Mouse (Mus musculus): ENCODE data around the gene Swsap1. TPM values are rescaled to one million over a fixed set of nuclear protein-coding genes. Genes with fewer than 3 reads are reported as not detected.

The Swsap1 gene
- 11.2 and 11.3 TPM in 2 replicates for polyA plus RNA-seq (2021; fragmentation: Nextera tagmentation)
- long read RNA-seq, experiment 1, transcript Swsap1-201 (2 exons, 1,838 nt), result major isoform, 25 of 26 reads
- long read RNA-seq, experiment 1, partial matches to known transcripts, result 1 of 26 reads
- long read RNA-seq, experiment 1, other reads (novel, unspliced or antisense), result 0 of 26 reads
- long read RNA-seq, experiment 2, transcript Swsap1-201 (2 exons, 1,838 nt), result major isoform, 10 of 12 reads
- long read RNA-seq, experiment 2, partial matches to known transcripts, result 1 of 12 reads
- long read RNA-seq, experiment 2, other reads (novel, unspliced or antisense), result 1 of 12 reads

DNA sequence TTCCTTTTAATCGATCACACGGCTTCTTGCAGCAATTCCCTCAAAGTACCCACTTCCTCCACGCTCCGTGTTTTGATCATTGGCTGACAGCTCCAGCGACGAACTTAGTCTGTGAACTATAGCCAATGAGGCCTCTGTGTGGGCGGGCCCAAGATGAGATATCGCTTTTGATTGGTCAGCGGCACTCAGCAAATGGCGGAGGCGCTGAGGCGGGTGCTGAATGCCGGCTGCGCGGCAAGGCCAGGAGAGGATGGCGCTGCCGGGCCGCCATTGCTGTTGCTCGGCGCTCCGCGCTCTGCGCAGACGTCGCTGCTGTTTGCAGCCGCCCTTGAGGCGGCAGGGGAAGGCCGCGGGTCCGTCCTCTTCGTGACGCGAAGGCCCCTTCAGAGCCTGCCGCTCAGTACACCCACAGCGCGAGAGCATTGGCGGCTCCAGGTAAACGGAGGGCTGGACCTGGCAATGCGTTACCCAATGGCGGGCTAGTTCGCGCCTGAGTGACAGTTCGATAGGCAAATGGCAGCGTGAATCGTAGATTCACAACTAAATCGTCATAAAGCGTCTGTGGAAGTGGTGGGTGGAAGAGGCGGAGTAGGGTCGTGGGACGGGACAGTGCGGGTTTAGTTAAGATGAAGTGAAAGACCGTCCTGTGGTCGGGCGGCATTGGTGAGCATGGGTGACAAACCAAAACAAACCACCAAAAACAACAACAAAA lies at the start of gene Swsap1:
TSS of gene Swsap1 (plus strand) at position 186 of the 712 bp plus-strand sequence.

DNA sequence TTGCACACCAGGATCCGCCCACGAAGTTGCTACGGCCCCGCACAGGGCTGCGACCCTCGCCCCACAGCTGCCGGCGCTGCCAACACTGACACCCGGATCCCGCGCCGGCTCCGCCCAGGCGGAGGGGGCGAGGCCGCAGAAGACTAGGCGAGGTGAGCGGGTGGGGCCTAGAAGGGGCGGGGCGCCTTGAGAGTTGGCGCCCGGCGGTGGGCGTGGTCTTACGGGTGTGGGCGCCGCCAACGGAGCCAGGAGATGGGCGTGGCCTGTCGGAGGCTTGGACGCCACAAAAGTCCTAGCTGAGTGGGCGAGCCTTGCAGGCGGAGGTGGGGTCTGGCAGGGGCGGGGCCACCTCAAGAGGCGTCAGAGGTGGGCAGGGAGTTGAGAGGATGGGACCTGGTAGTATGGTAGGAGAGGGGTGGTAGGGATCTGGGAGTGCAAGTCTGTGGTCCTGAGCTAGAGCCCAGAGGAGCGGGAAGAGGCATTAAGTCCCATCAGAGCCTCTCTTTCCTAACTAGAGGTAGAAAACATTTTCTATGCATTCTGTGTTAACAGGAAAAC lies 37.4 kb upstream of the Swsap1 start, which contains the start of gene Rab3d:
TSS of gene Rab3d (minus strand) at position 158 of the 558 bp plus-strand sequence.

DNA sequence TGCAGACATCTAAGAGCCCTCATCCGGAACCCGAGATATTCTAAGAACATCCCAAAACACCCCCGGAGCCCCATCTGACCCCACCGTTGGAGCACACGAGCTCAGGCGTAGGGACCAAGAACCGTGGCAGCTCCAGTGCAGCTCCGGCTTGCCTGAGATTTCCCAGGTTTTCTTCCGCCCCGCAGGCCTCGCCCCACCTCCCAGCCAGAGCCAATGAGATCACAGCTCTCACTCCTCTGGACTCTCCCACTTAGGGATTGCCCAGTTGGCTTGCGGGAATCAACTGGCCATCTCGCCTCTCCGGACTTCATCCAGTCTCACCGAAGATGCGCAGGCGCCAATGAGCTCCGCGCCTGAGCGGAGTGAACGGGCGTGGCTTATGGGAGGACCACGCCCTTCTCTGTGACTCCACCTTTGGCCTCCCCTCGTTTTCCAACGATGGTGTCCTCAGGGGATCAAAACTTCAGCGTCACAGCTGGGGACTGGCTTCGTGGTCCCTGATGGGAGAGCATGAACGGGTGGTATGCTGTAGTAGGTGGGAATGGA lies 28.3 kb upstream of the Swsap1 start, which contains the start of the genes Ccdc159 and Tmem205:
TSS of gene Ccdc159 (plus strand) at position 264 of the 546 bp plus-strand sequence.
TSS of gene Tmem205 (minus strand) at position 349 of the 546 bp plus-strand sequence.

DNA sequence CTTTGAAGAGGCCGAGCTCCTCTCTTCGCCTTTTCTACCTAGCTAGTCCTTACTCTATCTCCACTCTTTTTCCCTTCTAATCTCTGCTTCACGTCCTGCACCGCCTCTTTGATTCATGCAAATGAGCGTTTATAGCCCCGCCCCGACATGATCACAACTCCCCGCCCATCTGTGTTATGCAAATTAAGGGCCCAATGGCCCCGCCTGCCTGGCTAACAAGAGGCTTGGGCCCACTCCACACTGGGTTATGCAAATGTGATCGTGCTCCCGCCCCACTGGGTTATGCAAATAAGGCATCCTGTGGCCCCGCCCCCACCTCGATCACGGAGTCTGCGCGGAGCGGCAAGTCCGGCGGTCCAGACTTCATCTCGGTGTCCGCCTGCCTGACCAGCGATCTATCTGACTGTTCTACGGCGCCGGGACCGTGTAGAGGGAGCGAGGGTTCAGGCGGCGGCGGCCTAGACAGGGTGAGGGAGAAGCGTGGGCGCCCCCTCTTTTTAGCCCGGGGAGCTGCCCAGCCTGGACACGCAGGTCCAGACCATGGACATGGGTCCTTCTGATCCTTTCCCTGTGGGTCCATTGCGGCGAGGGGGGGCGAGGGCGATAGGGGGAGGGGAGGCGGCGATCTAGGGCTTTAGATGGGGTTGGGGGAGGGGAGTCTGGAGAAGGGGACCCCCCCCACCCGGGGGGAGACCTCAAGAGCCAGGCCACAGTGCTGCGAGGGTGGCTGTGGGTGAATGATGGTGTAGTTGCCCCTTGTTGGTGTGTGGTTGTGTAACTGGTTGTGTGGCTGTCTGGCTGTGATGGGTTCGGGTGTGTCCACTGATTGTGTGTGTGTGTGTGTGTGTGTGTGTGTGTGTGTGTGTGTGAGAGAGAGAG lies 18.6 kb upstream of the Swsap1 start, which contains the start of gene Plppr2:
TSS of gene Plppr2 (plus strand) at position 342 of the 879 bp plus-strand sequence.

DNA sequence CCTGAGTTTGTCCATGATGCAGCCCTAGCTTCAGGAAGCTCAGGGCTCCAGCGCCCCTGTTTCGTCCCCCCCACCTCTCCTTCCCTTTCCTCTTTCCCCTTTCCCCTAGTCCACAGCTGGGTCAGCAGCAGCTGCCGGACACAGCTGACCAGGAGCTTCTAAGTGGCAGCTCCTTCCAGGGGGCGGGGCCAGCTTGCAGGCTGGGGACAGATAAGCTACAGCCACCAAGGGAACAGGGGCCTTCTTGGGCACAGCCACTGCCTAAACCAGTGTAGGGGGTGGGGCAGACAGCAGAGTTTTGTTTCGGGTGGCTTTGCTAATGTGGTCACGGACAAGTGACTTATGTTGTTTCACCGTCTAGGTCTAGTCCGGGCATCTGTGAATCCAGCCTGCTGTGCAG lies 7.9 kb downstream of the Swsap1 start, which contains the start of gene Epor:
TSS of gene Epor (minus strand) at position 90 of the 400 bp plus-strand sequence.

DNA sequence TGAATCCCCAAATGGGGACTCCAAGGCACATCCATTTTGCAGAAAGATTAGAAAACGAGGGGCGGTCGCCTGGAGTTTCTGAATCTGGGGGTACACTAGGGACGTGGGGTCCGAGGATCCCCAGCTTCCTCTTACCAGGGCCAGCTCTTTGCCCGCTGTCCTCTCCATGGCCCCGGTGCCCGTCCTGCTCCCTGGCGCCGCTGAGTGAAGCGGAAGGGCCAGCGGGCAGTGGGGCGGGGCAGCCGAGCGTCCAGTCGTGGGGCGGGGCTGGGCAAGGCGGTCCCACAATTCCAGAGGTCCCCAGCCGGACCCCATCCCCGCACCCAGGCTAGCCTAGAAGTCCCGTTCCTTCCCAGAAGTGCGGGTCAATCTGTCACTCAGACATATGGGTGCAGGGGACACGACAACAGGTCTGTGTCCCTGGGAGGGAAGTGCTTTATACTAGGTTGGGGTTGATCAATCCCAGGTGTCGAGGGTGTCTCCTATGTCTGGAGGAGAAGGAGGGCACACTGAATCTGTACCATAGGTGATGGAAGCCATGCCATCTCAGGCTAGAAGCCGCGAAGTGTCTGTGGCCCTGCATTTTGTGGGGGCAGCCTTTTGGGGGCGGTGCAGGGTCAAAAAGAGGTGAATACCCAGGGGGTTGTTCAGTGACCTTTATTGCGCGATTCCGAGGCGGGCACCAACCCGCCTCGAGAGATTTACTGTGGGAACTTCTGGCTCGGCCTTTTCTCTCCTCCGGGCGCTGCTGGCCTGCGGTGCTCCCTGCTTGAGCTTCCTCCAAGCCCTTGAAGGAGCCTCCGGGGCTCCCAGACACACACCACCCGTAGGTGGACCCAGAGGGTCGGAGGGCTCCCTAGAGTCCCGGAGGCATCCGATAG lies 33.9 kb downstream of the Swsap1 start, which contains the start of gene Rgl3:
TSS of gene Rgl3 (minus strand) at position 217 of the 881 bp plus-strand sequence.

DNA sequence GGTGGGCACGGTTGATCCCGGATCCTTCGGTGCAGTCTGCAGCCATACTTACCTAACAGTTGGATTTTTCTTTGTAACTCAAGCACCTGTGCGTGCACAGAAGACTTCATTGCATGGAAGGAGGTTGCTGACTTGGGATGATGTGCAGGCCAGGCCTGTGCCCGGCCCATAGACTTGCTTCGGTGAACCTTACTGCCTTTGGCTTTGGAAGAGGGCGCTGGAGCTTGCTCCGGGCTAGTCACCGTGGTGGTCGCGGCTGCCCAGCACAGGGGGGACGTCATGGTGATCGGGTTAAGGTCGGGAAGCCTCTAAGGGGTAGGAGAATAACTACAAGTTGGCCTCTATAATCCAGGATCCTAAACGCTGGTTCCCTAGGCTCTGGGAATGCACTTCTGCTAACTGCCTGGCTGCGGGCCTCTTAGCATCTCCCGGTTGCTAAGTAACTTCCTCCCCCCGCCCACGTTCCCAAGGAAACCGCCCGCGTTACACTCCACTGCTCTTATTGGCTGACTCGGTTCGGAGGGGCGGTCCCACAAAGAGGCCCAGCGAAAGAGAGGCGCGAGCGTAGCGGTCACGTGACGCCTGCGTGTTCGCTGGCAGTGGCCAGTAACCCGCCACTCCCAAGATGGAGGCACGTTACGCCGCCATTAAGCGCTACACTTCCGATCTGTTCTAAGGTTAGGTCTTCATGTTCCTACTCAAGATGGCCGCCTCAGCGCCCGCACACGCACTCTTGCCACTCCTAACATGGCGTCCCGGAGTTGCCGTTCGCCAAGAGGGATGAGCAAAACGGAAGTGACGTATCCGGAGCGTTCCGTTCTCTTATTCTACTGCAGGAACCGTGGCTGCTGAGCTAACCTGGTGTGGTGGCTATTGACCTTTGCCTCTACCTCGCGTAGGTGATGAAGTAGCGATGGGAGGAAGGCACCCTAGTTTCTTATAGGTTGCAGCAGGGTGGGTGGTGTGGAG lies 46.9 kb downstream of the Swsap1 start, which contains the start of the genes Ccdc151 and Prkcsh:
TSS of gene Ccdc151 (minus strand) at position 441 of the 969 bp plus-strand sequence.
TSS of gene Prkcsh (plus strand) at position 613 of the 969 bp plus-strand sequence.

Other genes starting within 250 kb of the Swsap1 start
- gene Ldlr, start 232.3 kb upstream of the Swsap1 start, polyA plus RNA-seq (2021; fragmentation: Nextera tagmentation), result 3.0 and 4.8 TPM in 2 replicates
- 2.6 and 3.9 TPM in 2 replicates for gene Spc24, start 195.5 kb upstream of the Swsap1 start, polyA plus RNA-seq (2021; fragmentation: Nextera tagmentation)
- 2.1 and 2.6 TPM in 2 replicates for gene Kank2, start 157.0 kb upstream of the Swsap1 start, polyA plus RNA-seq (2021; fragmentation: Nextera tagmentation)
- not detected in 2 replicates for gene Angptl8, start 120.2 kb upstream of the Swsap1 start, polyA plus RNA-seq (2021; fragmentation: Nextera tagmentation)
- 3.6 and 4.1 TPM in 2 replicates for gene Dock6, start 103.1 kb upstream of the Swsap1 start, polyA plus RNA-seq (2021; fragmentation: Nextera tagmentation)
- gene Rab3d, start 37.6 kb upstream of the Swsap1 start, polyA plus RNA-seq (2021; fragmentation: Nextera tagmentation), result 6.9 and 8.5 TPM in 2 replicates
- 6.5 and 6.9 TPM in 2 replicates for gene Ccdc159, start 28.3 kb upstream of the Swsap1 start, polyA plus RNA-seq (2021; fragmentation: Nextera tagmentation)
- 106 and 126 TPM in 2 replicates for gene Tmem205, start 28.2 kb upstream of the Swsap1 start, polyA plus RNA-seq (2021; fragmentation: Nextera tagmentation)
- gene Plppr2, start 18.7 kb upstream of the Swsap1 start, polyA plus RNA-seq (2021; fragmentation: Nextera tagmentation), result 169 and 201 TPM in 2 replicates
- 11.1 and 11.4 TPM in 2 replicates for gene Epor, start 7.8 kb downstream of the Swsap1 start, polyA plus RNA-seq (2021; fragmentation: Nextera tagmentation)
- 0.82 and 1.1 TPM in 2 replicates for gene Rgl3, start 33.7 kb downstream of the Swsap1 start, polyA plus RNA-seq (2021; fragmentation: Nextera tagmentation)
- gene Ccdc151, start 46.9 kb downstream of the Swsap1 start, polyA plus RNA-seq (2021; fragmentation: Nextera tagmentation), result 1.7 and 2.8 TPM in 2 replicates
- gene Prkcsh, start 47.1 kb downstream of the Swsap1 start, polyA plus RNA-seq (2021; fragmentation: Nextera tagmentation), result 26.1 and 29.7 TPM in 2 replicates
- gene Elavl3, start 96.3 kb downstream of the Swsap1 start, polyA plus RNA-seq (2021; fragmentation: Nextera tagmentation), result 19.5 and 21.7 TPM in 2 replicates
- not detected in 2 replicates for gene Gm49318, start 115.5 kb downstream of the Swsap1 start, polyA plus RNA-seq (2021; fragmentation: Nextera tagmentation)
- gene Zfp653, start 115.6 kb downstream of the Swsap1 start, polyA plus RNA-seq (2021; fragmentation: Nextera tagmentation), result 4.0 and 4.4 TPM in 2 replicates
- gene Ecsit, start 129.7 kb downstream of the Swsap1 start, polyA plus RNA-seq (2021; fragmentation: Nextera tagmentation), result 59.3 and 59.4 TPM in 2 replicates
- 0.40 and 0.72 TPM in 2 replicates for gene Cnn1, start 143.5 kb downstream of the Swsap1 start, polyA plus RNA-seq (2021; fragmentation: Nextera tagmentation)
- 154 and 178 TPM in 2 replicates for gene Elof1, start 161.4 kb downstream of the Swsap1 start, polyA plus RNA-seq (2021; fragmentation: Nextera tagmentation)
- gene Acp5, start 180.0 kb downstream of the Swsap1 start, polyA plus RNA-seq (2021; fragmentation: Nextera tagmentation), result 0.57 and 1.1 TPM in 2 replicates
- gene Pigyl, start 201.1 kb downstream of the Swsap1 start, polyA plus RNA-seq (2021; fragmentation: Nextera tagmentation), result 174 and 190 TPM in 2 replicates
- not detected in 2 replicates for gene Zfp872, start 232.3 kb downstream of the Swsap1 start, polyA plus RNA-seq (2021; fragmentation: Nextera tagmentation)

Data from layer of hippocampus, adult 6 months (tissue).